Mouse (Mus musculus) olfactory bulb, adult 2 months (tissue): Measurements from ENCODE around the gene Gm281. TPM values are rescaled to one million over a fixed set of nuclear protein-coding genes. Genes with fewer than 3 reads are reported as not detected.

ENCODE experiments used
- H3K27ac ChIP-seq: fragments of 200-500 bp; 2 replicates; pipeline ENCODE4 v1.5.1; 2012; ENCODE audit warnings: low read depth, low read length; ENCODE audit not compliant: insufficient read depth
- H3K4me1 ChIP-seq: fragments of 200-500 bp; 2 replicates; pipeline ENCODE4 v1.6.1; 2012; ENCODE audit warnings: low read length; ENCODE audit not compliant: control insufficient read depth, insufficient read depth
- H3K4me3 ChIP-seq: fragments of 200-500 bp; 2 replicates; pipeline ENCODE4 v1.5.1; 2012; ENCODE audit warnings: mild to moderate bottlenecking, low read depth, low read length, moderate library complexity; ENCODE audit not compliant: insufficient read depth
- CTCF ChIP-seq: fragments of 200-500 bp; IDR thresholded peaks from 2 replicates; pipeline ENCODE4 v1.5.1; 2012; ENCODE audit warnings: low read depth, mild to moderate bottlenecking, low read length, moderate library complexity; ENCODE audit not compliant: insufficient read depth
- POLR2A ChIP-seq: fragments of 200-500 bp; IDR thresholded peaks from 2 replicates; pipeline ENCODE4 v1.6.1; 2012; ENCODE audit warnings: mild to moderate bottlenecking, low read depth, low read length, moderate library complexity; ENCODE audit not compliant: insufficient read depth
- WGBS: fragments of 180-500 bp; shearing (Covaris S2); methylation state at CpG from one replicate; pipeline ENCODE4 v1.1.7; 2018; 5-methylcytosine and 5-hydroxymethylcytosine counted together
- polyA plus RNA-seq: library from polyadenylated mRNA; stranded (reverse); fragments of >200 nt; gene quantifications from 2 replicates; pipeline ENCODE4 v1.2.4, GENCODE M21; 2012; ENCODE audit warnings: low replicate concordance; ENCODE audit not compliant: missing spikeins, insufficient read depth, insufficient read length

Gm281 gene
- polyA plus RNA-seq, 1 experiment, result not detected

GRCm38 (mm10) chr14:13944686-13945085 lies 30.4 kb upstream of the Gm281 start:
- H3K4me1 ChIP-seq, result peaks cover 2% of the 10 kb centered on the region; the same call in 1 of the 2 replicates
- H3K4me3 ChIP-seq, result no peak overlapping the region
- 87% methylated on average over 4 of the region's 4 CpGs for WGBS
- H3K27ac ChIP-seq, result no peak overlapping the region
- TF ChIP-seq CTCF (no peak), POLR2A (no peak)

DNA sequence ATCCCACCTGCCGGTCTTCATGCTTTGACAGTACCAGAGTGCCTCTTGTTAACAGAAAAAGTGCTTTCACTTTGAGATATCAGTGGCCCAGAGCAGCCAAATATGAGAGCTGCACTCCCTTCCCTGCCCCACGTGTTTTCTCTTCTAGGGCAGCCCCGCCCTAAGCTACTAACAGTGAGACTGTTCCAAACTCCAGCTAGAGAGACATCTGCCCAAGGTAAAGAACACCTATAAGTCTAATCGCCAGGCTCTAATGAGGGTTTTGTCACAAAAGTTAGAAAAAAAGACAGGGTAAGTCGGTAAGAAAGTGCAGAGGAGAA lies 19.7 kb upstream of the Gm281 start:
- Histone ChIP-seq H3K4me3 (no peak overlapping the region), H3K27ac (no peak overlapping the region), H3K4me1 (peaks cover 7% of the 10 kb centered on the region; the same call in 1 of the 2 replicates)
- WGBS, result 54% methylated on average over 5 of the region's 5 CpGs
- TF ChIP-seq CTCF (no peak), POLR2A (no peak)

- 47% methylated on average over 31 of the region's 31 CpGs for WGBS
- H3K4me1 ChIP-seq, result peaks cover 7% of the 10 kb centered on the region; the same call in 1 of the 2 replicates
- TF ChIP-seq POLR2A (no peak), CTCF (no peak)
- no peak overlapping the region for H3K27ac ChIP-seq
- H3K4me3 ChIP-seq, result 0 out of 2 replicates have a peak overlapping the region, but pooled peaks have one; percentile 2
These were observed 19.2 kb upstream of the Gm281 start for GRCm38 (mm10) chr14:13933290-13934051.

DNA sequence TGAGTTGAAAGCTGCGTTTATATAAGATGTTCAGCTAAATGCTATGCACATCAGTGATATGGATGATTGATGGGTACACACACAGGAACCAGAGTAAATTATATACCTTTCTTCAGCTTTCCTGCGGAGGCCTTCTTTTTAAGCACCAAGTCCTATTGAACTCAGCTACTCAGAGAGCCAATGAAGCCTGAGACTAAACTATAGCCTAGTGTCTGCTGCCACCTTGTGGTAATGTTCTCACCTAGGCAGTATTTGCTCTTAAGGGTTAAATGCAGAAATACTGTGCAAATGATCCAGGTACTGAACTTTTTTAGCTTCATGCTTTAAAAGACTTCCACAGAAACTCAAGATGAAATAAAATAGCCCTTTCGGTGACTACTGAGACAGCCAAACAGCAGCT lies 3.4 kb upstream of the Gm281 start:
- H3K4me1 ChIP-seq, result no peaks in the 10 kb centered on the region
- TF ChIP-seq CTCF (no peak), POLR2A (no peak)
- no peak overlapping the region for H3K27ac ChIP-seq
- H3K4me3 ChIP-seq, result no peak overlapping the region
- WGBS, result 28% methylated on average over 3 of the region's 3 CpGs

- TF ChIP-seq CTCF (no peak), POLR2A (no peak)
- 89% methylated on average over 10 of the region's 10 CpGs for WGBS
- no peaks in the 10 kb centered on the region for H3K4me1 ChIP-seq
- H3K4me3 ChIP-seq, result no peak overlapping the region
- H3K27ac ChIP-seq, result no peak overlapping the region
These were observed 2.9 kb upstream of the Gm281 start for GRCm38 (mm10) chr14:13917208-13917607.

DNA sequence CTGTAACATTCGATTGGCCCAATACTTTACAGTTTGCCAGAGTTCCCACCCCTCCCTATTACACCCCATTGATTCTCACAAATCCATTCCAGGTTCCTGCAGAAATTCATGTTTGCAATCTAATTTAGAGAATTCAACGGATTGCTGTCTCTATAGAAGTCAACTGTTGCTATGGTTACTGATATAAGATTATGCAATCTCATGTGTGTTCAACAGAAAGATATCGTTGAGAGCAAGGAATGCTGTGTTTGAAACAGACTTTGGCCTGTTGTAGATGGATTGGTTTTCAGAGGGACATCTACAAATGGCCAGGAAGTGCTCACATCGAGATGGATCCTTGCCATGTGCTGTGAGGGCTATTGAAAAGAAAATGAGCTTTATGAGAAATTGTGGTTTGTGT lies 929 bp upstream of the Gm281 start:
- Histone ChIP-seq H3K27ac (no peak overlapping the region), H3K4me1 (no peaks in the 10 kb centered on the region), H3K4me3 (no peak overlapping the region)
- WGBS, result 62% methylated on average over 4 of the region's 4 CpGs
- TF ChIP-seq CTCF, result no peak
- no peak for TF ChIP-seq POLR2A

DNA sequence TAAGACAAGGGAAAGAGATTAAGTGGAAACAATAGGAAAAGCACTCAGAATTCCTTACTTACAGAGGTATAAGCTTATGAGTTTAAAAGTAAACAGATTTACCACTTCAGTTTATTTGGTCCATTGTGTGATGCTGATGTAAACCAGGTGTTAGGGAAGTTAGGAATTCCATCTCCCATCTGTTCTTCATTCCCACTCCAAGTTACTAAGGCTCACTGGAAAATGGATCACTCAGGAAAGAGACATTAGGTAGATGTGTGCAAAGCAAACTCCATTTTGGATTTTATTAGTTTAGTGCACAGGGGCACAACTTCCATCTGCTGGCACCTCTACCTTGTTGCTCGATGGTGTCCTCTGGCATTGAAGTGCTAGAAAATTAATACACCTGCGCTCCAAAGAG lies 4.1 kb downstream of the Gm281 start:
- TF ChIP-seq POLR2A (no peak), CTCF (no peak)
- Histone ChIP-seq H3K27ac (no peak overlapping the region), H3K4me1 (no peaks in the 10 kb centered on the region), H3K4me3 (no peak overlapping the region)
- 93% methylated on average over 2 of the region's 2 CpGs for WGBS

DNA sequence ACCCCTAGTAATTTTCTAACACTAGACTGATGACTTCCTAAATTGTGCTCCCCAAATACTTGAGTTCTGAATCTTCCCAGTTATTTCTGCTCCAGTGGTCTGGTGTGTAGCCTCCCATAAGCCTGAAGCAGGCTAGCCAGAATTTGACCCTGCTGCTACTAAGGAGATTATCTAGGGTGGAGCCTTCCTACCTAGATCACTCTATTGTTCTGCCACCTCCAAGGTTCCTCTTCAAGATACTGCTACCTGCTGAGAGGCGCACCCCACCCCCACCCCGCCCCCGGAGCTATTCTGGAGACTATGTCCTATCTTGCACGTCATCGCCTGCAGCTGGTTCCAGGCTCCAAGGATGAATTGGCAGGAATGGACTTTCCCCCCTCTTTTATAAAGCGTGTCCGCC lies 7.1 kb downstream of the Gm281 start:
- no peak for TF ChIP-seq POLR2A
- no peak for TF ChIP-seq CTCF
- Histone ChIP-seq H3K27ac (no peak overlapping the region), H3K4me1 (no peaks in the 10 kb centered on the region), H3K4me3 (no peak overlapping the region)
- WGBS, result 83% methylated on average over 7 of the region's 7 CpGs

DNA sequence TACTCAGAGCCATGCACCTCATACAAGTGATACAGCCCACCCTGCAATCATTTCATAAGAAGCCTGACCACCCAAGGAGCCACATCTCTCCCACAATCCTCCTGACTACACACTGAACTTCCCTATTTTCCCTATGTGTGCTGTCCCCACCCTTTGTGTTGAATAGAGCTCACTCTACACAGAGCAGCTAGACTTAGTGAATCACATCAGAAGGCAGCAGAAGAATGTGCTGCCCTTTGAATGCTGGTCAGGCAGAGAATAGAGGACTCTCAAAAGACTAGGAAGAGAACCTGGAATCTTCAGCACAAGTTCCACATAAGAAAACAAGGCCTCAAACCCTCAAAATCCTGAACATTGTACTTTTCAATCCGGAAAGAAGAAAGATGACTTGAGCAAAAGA lies 7.8 kb downstream of the Gm281 start:
- H3K27ac ChIP-seq, result no peak overlapping the region
- H3K4me1 ChIP-seq, result no peaks in the 10 kb centered on the region
- 91% methylated on average over 1 of the region's 1 CpGs for WGBS
- no peak overlapping the region for H3K4me3 ChIP-seq
- TF ChIP-seq CTCF (no peak), POLR2A (no peak)
